Mouse (Mus musculus): ENCODE measurements around the gene Adamts7. TPM values are rescaled to one million over a fixed set of nuclear protein-coding genes. Genes with fewer than 3 reads are reported as not detected.

The Adamts7 gene
- polyA plus RNA-seq (2017; shearing (Covaris generic)) = 0.06 TPM

DNA sequence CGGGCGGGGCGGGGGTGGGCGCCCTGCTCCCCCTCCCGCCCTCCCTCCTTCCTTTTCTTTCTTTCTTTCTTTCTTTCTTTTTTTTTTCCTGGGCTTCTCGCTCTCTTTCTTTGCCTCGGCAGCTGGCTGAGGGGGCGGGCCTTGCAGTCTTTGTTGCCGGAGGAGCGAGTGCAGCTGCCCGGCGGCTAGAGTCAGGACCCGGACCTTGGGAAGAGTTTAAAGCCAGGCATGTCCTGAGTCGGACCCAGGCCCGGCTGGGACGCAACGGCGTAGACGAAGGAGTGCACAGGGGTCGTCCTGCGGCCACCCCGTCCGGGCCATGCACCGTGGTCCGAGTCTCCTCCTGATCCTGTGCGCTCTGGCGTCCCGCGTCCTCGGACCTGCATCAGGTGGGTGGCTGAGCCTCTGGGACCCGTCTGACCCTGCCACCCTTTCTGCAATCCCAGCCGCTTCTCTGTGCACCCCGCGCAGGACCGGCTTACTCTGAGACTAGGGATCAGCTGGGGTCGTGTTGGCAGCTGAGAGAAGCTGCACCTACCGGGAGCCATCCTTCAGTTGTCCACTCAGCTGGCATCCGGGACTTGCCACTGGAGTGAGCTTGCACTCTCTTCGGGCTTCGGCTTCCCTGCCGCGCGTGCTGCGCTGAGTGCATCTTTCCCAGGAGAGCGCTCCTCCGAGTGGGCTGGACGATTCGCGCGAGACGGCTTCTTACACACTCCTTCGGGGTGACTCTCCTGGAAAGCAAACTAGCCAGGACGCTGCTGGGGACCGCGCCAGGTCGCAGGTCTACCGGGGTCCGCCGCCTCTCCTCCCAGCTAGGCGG lies at the start of gene Adamts7:
Adamts7 (plus strand) TSS at position 144 of the 823 bp plus-strand sequence.

DNA sequence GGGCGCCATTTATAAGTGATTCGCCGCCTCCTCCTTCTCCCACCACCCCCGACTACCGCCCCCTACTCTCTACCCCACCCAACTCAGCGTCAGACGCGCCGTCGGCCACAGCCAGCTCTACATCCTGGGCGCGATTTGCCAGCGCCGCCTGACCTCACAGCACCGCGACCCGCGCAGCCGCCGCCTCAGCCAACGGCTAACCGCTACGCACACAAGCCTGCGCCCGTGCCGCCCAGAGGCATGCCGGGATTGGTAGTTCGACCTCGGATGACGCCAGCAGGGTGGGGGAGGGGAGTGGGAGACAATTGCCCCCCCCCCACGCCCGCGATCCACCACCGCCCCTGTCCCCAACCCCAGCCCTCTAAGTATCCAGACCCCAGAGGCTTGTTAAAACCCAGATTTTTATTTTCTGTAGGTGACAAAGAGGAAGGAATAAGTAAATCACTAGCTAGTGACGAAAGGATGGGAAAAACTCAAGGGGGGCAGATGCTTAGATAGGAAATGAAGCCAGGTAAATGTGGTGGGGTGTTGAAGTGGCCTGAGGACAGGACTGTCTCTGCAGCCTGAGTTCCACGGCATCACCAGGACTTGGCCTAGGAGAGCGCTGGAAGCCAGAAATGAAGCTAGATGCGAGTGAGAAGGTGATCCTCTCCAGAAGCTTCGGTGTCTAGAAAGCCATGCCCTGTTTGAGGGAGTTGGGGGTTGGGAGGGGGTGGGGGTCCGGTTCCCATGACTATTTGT lies 48.1 kb upstream of the Adamts7 start, which contains the start of gene Morf4l1:
Morf4l1 (minus strand) TSS at position 208 of the 741 bp plus-strand sequence.

Other genes starting within 250 kb of the Adamts7 start
- not detected for gene Ctsh, start 108.9 kb upstream of the Adamts7 start, polyA plus RNA-seq (2017; shearing (Covaris generic))
- 411 TPM for gene Morf4l1, start 48.3 kb upstream of the Adamts7 start, polyA plus RNA-seq (2017; shearing (Covaris generic))
- 30.5 TPM for gene Tbc1d2b, start 107.7 kb downstream of the Adamts7 start, polyA plus RNA-seq (2017; shearing (Covaris generic))

Data from naive thymus-derived CD4-positive, alpha-beta T cell, adult 5 months (primary cell).